Mouse (Mus musculus) hindbrain, postnatal 0 days (tissue): ENCODE data around the gene Prkcb. TPM values are rescaled to one million over a fixed set of nuclear protein-coding genes. Genes with fewer than 3 reads are reported as not detected.

Source experiments
- ATAC-seq: fragments of 200-750 bp; cut with Nextera tagmentation; 2 replicates; pipeline ENCODE4 v1.8.0; 2017; ENCODE audit warnings: mild to moderate bottlenecking, moderate TSS enrichment, moderate library complexity
- DNase-seq: peaks from one replicate; pipeline ENCODE4 v3.0.0-alpha.2; 2015; ENCODE audit warnings: low spot score
- H3K27ac ChIP-seq: fragments of 300-500 bp; sonication (generic); 2 replicates; pipeline ENCODE4 v1.5.1; 2014; ENCODE audit warnings: mild to moderate bottlenecking
- H3K27me3 ChIP-seq: fragments of 300-500 bp; sonication (generic); 2 replicates; pipeline ENCODE4 v1.6.1; 2014; ENCODE audit warnings: low read length, mixed read lengths; ENCODE audit not compliant: insufficient read depth
- H3K36me3 ChIP-seq: fragments of 300-500 bp; sonication (generic); 2 replicates; pipeline ENCODE4 v1.6.1; 2014; ENCODE audit warnings: low read length, mixed read lengths; ENCODE audit not compliant: insufficient read depth
- H3K4me1 ChIP-seq: fragments of 300-500 bp; sonication (generic); 2 replicates; pipeline ENCODE4 v1.6.1; 2014; ENCODE audit warnings: antibody characterized with exemption, low read length, mixed read lengths; ENCODE audit not compliant: insufficient read depth
- H3K4me2 ChIP-seq: fragments of 300-500 bp; sonication (generic); 2 replicates; pipeline ENCODE4 v1.6.1; 2014; ENCODE audit warnings: low read depth, mild to moderate bottlenecking, low read length, moderate library complexity, mixed read lengths
- H3K4me3 ChIP-seq: fragments of 300-500 bp; sonication (generic); 2 replicates; pipeline ENCODE4 v1.5.1; 2014; ENCODE audit warnings: low read length
- H3K9ac ChIP-seq: fragments of 300-500 bp; sonication (generic); replicated peaks from 2 replicates; pipeline ENCODE4 v1.6.1; 2014; ENCODE audit warnings: mild to moderate bottlenecking, low read length, moderate library complexity, mixed read lengths
- H3K9me3 ChIP-seq: fragments of 300-500 bp; sonication (generic); 2 replicates; pipeline ENCODE4 v1.6.1; 2016; ENCODE audit warnings: low read length, mixed read lengths
- CTCF ChIP-seq: IDR thresholded peaks from 2 replicates; pipeline ENCODE4 v1.5.1; 2016; ENCODE audit warnings: antibody characterized with exemption, control low read depth, low read depth
- WGBS: fragments of 180-500 bp; shearing (Covaris S2); extraction: QIAGEN DNeasy Blood & Tissue Kit; methylation state at CpG from one replicate; pipeline ENCODE4 v1.1.7; 2014; 5-methylcytosine and 5-hydroxymethylcytosine counted together
- polyA plus RNA-seq: library from polyadenylated mRNA; unstranded; fragments of >200 nt; fragmentation: Nextera tagmentation; extraction: Ambion mirVana; gene quantifications from 2 replicates; pipeline ENCODE4 v1.2.1, GENCODE M21; 2015
- total RNA-seq: library from RNA; depleted of rRNA; stranded (reverse); fragments of >200 nt; gene quantifications from 2 replicates; pipeline ENCODE4 v1.2.3, GENCODE M21; 2014

Prkcb gene
- total and polyA plus RNA-seq, 2 experiments from 2014 or later = 187 to 261 TPM

- no peak overlapping the region for H3K4me2 ChIP-seq
- H3K27me3 ChIP-seq = no peaks in the 10 kb centered on the region
- H3K9ac ChIP-seq = no peak overlapping the region
- H3K4me1 ChIP-seq = no peaks in the 10 kb centered on the region
- H3K27ac ChIP-seq = no peak overlapping the region
- H3K36me3 ChIP-seq = no peaks in the 10 kb centered on the region
- WGBS = 82% methylated on average over 5 of the region's 5 CpGs
- H3K9me3 ChIP-seq = no peaks in the 10 kb centered on the region
- H3K4me3 ChIP-seq = no peak overlapping the region
- ATAC-seq = no peak
- TF ChIP-seq CTCF = no peak
- no peak for DNase-seq
Measured at GRCm38 (mm10) chr7:122260055-122260602, 28.4 kb upstream of the Prkcb start.

DNA sequence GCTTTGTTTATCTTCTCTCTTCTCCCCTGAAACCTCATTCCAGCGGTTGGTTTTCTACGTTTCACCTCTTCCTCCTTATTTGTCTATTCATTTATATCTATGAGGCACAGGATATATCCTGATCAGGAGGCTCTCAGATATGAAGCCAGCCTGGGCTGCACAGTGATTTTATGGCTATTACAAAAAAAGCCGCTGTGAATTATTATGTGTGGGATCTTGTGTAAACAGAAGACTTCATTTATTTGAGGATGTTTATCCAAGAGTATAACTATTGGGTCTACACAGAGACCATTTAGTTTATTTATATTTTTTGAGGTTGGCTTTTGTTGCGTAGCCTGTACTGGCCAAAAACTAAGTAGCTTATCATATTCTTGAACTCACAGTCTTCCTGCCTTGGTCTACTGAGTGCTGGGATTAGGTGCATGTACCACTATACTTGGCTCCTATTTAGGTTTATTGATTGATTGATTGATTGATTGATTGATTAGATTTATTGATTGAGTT lies 19.5 kb upstream of the Prkcb start:
- WGBS = 81% methylated on average over 4 of the region's 4 CpGs
- Histone ChIP-seq H3K27ac (no peak overlapping the region), H3K9me3 (no peaks in the 10 kb centered on the region), H3K27me3 (no peaks in the 10 kb centered on the region), H3K4me1 (no peaks in the 10 kb centered on the region), H3K36me3 (no peaks in the 10 kb centered on the region), H3K9ac (no peak overlapping the region), H3K4me2 (no peak overlapping the region), H3K4me3 (no peak overlapping the region)
- TF ChIP-seq CTCF = no peak
- DNase-seq = no peak
- ATAC-seq = no peak

GRCm38 (mm10) chr7:122272334-122272733 lies 16.2 kb upstream of the Prkcb start:
- no peak overlapping the region for H3K27ac ChIP-seq
- no peaks in the 10 kb centered on the region for H3K36me3 ChIP-seq
- H3K4me3 ChIP-seq = no peak overlapping the region
- no peaks in the 10 kb centered on the region for H3K27me3 ChIP-seq
- ATAC-seq (no peak), DNase-seq (no peak)
- no peaks in the 10 kb centered on the region for H3K4me1 ChIP-seq
- H3K9me3 ChIP-seq = no peaks in the 10 kb centered on the region
- H3K4me2 ChIP-seq = no peak overlapping the region
- 84% methylated on average over 2 of the region's 2 CpGs for WGBS
- H3K9ac ChIP-seq = no peak overlapping the region
- no peak for TF ChIP-seq CTCF

- Histone ChIP-seq H3K36me3 (no peaks in the 10 kb centered on the region), H3K4me3 (no peak overlapping the region), H3K4me1 (no peaks in the 10 kb centered on the region), H3K4me2 (no peak overlapping the region), H3K9me3 (no peaks in the 10 kb centered on the region), H3K9ac (no peak overlapping the region), H3K27me3 (no peaks in the 10 kb centered on the region), H3K27ac (no peak overlapping the region)
- no peak for TF ChIP-seq CTCF
- DNase-seq = no peak
- 90% methylated on average over 9 of the region's 9 CpGs for WGBS
- no peak for ATAC-seq
Measured at GRCm38 (mm10) chr7:122279580-122279979, 9.0 kb upstream of the Prkcb start.

- H3K27ac ChIP-seq = no peak overlapping the region
- H3K4me1 ChIP-seq = no peaks in the 10 kb centered on the region
- H3K36me3 ChIP-seq = no peaks in the 10 kb centered on the region
- no peak for ATAC-seq
- H3K9ac ChIP-seq = no peak overlapping the region
- no peak overlapping the region for H3K4me3 ChIP-seq
- H3K9me3 ChIP-seq = no peaks in the 10 kb centered on the region
- 71% methylated on average over 2 of the region's 2 CpGs for WGBS
- DNase-seq = no peak
- H3K27me3 ChIP-seq = no peaks in the 10 kb centered on the region
- H3K4me2 ChIP-seq = no peak overlapping the region
- no peak for TF ChIP-seq CTCF
Measured at GRCm38 (mm10) chr7:122280334-122280733, 8.2 kb upstream of the Prkcb start.

GRCm38 (mm10) chr7:122282584-122282983 lies 6.0 kb upstream of the Prkcb start:
- Histone ChIP-seq H3K9ac (no peak overlapping the region), H3K4me3 (no peak overlapping the region), H3K36me3 (no peaks in the 10 kb centered on the region), H3K4me2 (no peak overlapping the region), H3K9me3 (no peaks in the 10 kb centered on the region), H3K27ac (no peak overlapping the region), H3K27me3 (no peaks in the 10 kb centered on the region), H3K4me1 (no peaks in the 10 kb centered on the region)
- no peak for TF ChIP-seq CTCF
- DNase-seq (no peak), ATAC-seq (no peak)
- 84% methylated on average over 2 of the region's 2 CpGs for WGBS

GRCm38 (mm10) chr7:122287217-122287616 lies 1.3 kb upstream of the Prkcb start:
- H3K27me3 ChIP-seq = no peaks in the 10 kb centered on the region
- WGBS = 55% methylated on average over 1 of the region's 1 CpGs
- H3K9ac ChIP-seq = no peak overlapping the region
- no peak for TF ChIP-seq CTCF
- DNase-seq (no peak), ATAC-seq (no peak)
- no peaks in the 10 kb centered on the region for H3K36me3 ChIP-seq
- H3K4me3 ChIP-seq = no peak overlapping the region
- no peaks in the 10 kb centered on the region for H3K9me3 ChIP-seq
- H3K4me1 ChIP-seq = peaks cover 7% of the 10 kb centered on the region
- H3K4me2 ChIP-seq = no peak overlapping the region
- no peak overlapping the region for H3K27ac ChIP-seq
